Mouse (Mus musculus) kidney, embryonic 14.5 days (tissue): ENCODE results near the gene Dkc1. TPM values are rescaled to one million over a fixed set of nuclear protein-coding genes. Genes with fewer than 3 reads are reported as not detected.

Source experiments
- polyA plus RNA-seq: library from polyadenylated mRNA; unstranded; fragments of >200 nt; fragmentation: Nextera tagmentation; extraction: Ambion mirVana; gene quantifications from 2 replicates; pipeline ENCODE4 v1.2.1, GENCODE M21; 2014

Gene Dkc1
- polyA plus RNA-seq, 1 experiment from 2014 or later, result 199 TPM

Other genes with a start within 250 kb of the Dkc1 start
- gene Gab3, start 10.4 kb upstream of the Dkc1 start, polyA plus RNA-seq, result 0.89 and 1.1 TPM in 2 replicates
- 38.2 and 40.4 TPM in 2 replicates for gene Mpp1, start 35.2 kb downstream of the Dkc1 start, polyA plus RNA-seq
- not detected in 2 replicates for gene Smim9, start 67.9 kb downstream of the Dkc1 start, polyA plus RNA-seq